Mouse (Mus musculus) myocyte (in vitro differentiated cells): ENCODE data around the gene Gm10217. TPM values are rescaled to one million over a fixed set of nuclear protein-coding genes. Genes with fewer than 3 reads are reported as not detected.
A peak's percentile ranks its signal among the peaks of the same experiment; 100 is the strongest.

Source experiments
- H3K27me3 ChIP-seq: one replicate; pipeline ENCODE4 v1.6.1; 2011; ENCODE audit not compliant: control insufficient read depth, insufficient read depth, insufficient read length
- H3K36me3 ChIP-seq: one replicate; pipeline ENCODE4 v1.6.1; 2011; ENCODE audit not compliant: control insufficient read depth, insufficient read depth
- H3K4me2 ChIP-seq: one replicate; pipeline ENCODE4 v1.6.1; 2011; ENCODE audit warnings: low read depth, control low read depth
- H3K4me3 ChIP-seq: one replicate; pipeline ENCODE4 v1.5.1; 2011; ENCODE audit warnings: mild to moderate bottlenecking, control low read depth, moderate library complexity
- H3K79me2 ChIP-seq: one replicate; pipeline ENCODE4 v1.6.1; 2011; ENCODE audit not compliant: control insufficient read depth, insufficient read depth
- H3ac ChIP-seq: one replicate; pipeline ENCODE4 v1.6.1; 2011; ENCODE audit not compliant: control insufficient read depth, insufficient read length
- CEBPB ChIP-seq: IDR thresholded peaks from 2 replicates; pipeline ENCODE4 v1.6.1; 2011; ENCODE audit warnings: mild to moderate bottlenecking, moderate library complexity; ENCODE audit not compliant: poor library complexity, insufficient read depth, severe bottlenecking
- E2F4 ChIP-seq: IDR thresholded peaks from one replicate; pipeline ENCODE4 v1.6.1; 2011; ENCODE audit warnings: mild to moderate bottlenecking, control low read depth, moderate library complexity; ENCODE audit not compliant: insufficient read depth
- MAX ChIP-seq: IDR thresholded peaks from one replicate; pipeline ENCODE4 v1.6.1; 2011; ENCODE audit warnings: low read depth, mild to moderate bottlenecking, control low read depth
- MYOD1 ChIP-seq, 3 experiments: IDR thresholded peaks; one replicate each; pipeline ENCODE4 v1.6.1; 2011; ENCODE audit warnings: control low read depth in 2 of 3, low read depth in 2 of 3, mild to moderate bottlenecking in 2 of 3, moderate library complexity in 1 of 3; ENCODE audit not compliant: insufficient read length in 2 of 3, control insufficient read depth in 1 of 3
- MYOG ChIP-seq, 3 experiments: IDR thresholded peaks; one replicate each; pipeline ENCODE4 v1.6.1; 2011; ENCODE audit warnings: control low read depth in 2 of 3, low read depth in 2 of 3, mild to moderate bottlenecking in 2 of 3; ENCODE audit not compliant: insufficient read length in 2 of 3, control insufficient read depth in 1 of 3, insufficient read depth in 1 of 3
- POLR2A ChIP-seq: IDR thresholded peaks from one replicate; pipeline ENCODE4 v1.6.1; 2011; ENCODE audit warnings: low read depth, mild to moderate bottlenecking, control low read depth, moderate library complexity; ENCODE audit not compliant: insufficient read length
- POLR2AphosphoS2 ChIP-seq: IDR thresholded peaks from one replicate; pipeline ENCODE4 v1.6.1; 2011; ENCODE audit warnings: low read depth, control low read depth; ENCODE audit not compliant: insufficient read length
- REST ChIP-seq: IDR thresholded peaks from one replicate; pipeline ENCODE4 v1.6.1; 2011; ENCODE audit warnings: mild to moderate bottlenecking, control low read depth, moderate library complexity; ENCODE audit not compliant: insufficient read depth, insufficient read length
- SRF ChIP-seq: IDR thresholded peaks from one replicate; pipeline ENCODE4 v1.6.1; 2011; ENCODE audit warnings: low read depth; ENCODE audit not compliant: control insufficient read depth, insufficient read length
- TCF12 ChIP-seq: IDR thresholded peaks from one replicate; pipeline ENCODE4 v1.6.1; 2011; ENCODE audit warnings: mild to moderate bottlenecking, control low read depth; ENCODE audit not compliant: poor library complexity, insufficient read depth, severe bottlenecking
- TCF3 ChIP-seq: IDR thresholded peaks from one replicate; pipeline ENCODE4 v1.6.1; 2011; ENCODE audit warnings: low read depth, control low read depth; ENCODE audit not compliant: insufficient read length
- USF1 ChIP-seq: IDR thresholded peaks from one replicate; pipeline ENCODE4 v1.6.1; 2011; ENCODE audit warnings: low read depth, mild to moderate bottlenecking, control low read depth, moderate library complexity
- polyA plus RNA-seq: library from polyadenylated mRNA; unstranded; fragments of >200 nt; fragmentation: generic; extraction: Trizol; gene quantifications from one replicate; pipeline ENCODE4 v1.2.1, GENCODE M21; 2012; ENCODE audit warnings: missing spikeins

Gene Gm10217
- polyA plus RNA-seq, 1 experiment, result not detected

DNA sequence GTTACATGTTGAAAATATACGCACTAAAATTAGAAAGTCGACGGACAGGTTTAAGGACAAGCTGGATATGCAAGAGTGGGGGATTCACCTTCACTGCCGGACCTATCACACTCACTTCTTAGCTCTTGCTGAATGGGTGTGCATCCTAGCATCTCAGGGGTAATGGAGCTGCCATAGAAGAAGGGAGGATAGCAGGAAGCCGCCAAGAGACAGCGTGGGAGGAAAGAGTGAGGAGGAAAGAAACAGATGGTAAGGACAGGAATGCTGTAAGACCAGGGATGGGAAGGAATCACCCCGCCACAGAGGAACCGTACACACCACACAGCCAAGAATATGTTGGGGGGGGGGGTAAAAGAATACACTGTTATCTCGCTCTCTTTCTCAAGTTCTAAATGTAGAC is 1.1 kb downstream of the Gm10217 start:
- Histone ChIP-seq H3K4me3 (no peak overlapping the region), H3K4me2 (no peak overlapping the region)
- TF ChIP-seq MYOD1 (IDR thresholded peaks at IDR 0.05; ENCODE audit: control insufficient read depth in 1 of 3, insufficient read length in 2 of 3, low read depth in 2 of 3), result no peak
- TF ChIP-seq E2F4, result no peak
- TF ChIP-seq MYOG (IDR thresholded peaks at IDR 0.05; ENCODE audit: control insufficient read depth in 1 of 3, insufficient read depth in 1 of 3, insufficient read length in 2 of 3, low read depth in 2 of 3), result no peak

GRCm38 (mm10) chr8:9868094-9868493 is 4.0 kb downstream of the Gm10217 start:
- no peak overlapping the region for H3K4me3 ChIP-seq
- TF ChIP-seq MYOG (IDR thresholded peaks at IDR 0.05; ENCODE audit: control insufficient read depth in 1 of 3, insufficient read depth in 1 of 3, insufficient read length in 2 of 3, low read depth in 2 of 3) (no peak), TCF3 (no peak), REST (no peak), MAX (no peak), POLR2A (no peak), CEBPB (no peak), SRF (no peak), POLR2AphosphoS2 (no peak), E2F4 (no peak), MYOD1 (IDR thresholded peaks at IDR 0.05; ENCODE audit: control insufficient read depth in 1 of 3, insufficient read length in 2 of 3, low read depth in 2 of 3) (no peak), USF1 (no peak), TCF12 (no peak)
- H3K79me2 ChIP-seq, result no peaks in the 10 kb centered on the region
- no peaks in the 10 kb centered on the region for H3K27me3 ChIP-seq
- H3K4me2 ChIP-seq, result no peak overlapping the region
- no peaks in the 10 kb centered on the region for H3K36me3 ChIP-seq
- no peak overlapping the region for H3ac ChIP-seq

More for the DNA sequence above, 1.1 kb downstream of the Gm10217 start:
- Histone ChIP-seq H3K36me3 (no peaks in the 10 kb centered on the region), H3ac (no peak overlapping the region), H3K79me2 (no peaks in the 10 kb centered on the region), H3K27me3 (no peaks in the 10 kb centered on the region)

DNA sequence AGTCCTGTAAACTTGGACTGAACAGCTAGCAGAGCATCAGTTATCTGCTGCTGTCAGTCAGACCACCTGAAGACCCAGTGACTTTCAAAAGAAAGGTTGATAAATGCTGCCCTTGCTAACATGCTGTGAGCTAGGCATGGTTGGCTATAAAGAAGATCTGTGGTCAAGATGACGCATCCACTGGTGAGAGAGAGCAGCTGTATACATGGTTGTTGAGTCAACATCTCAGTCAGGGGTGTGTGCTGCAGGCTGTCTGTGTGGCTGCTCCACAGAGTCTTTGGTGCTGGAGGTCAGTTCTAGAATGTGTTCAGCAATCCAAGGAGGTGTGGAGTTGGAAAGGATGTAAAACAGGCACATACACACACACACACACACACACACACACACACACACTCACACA is 12.2 kb downstream of the Gm10217 start:
- Histone ChIP-seq H3K27me3 (no peaks in the 10 kb centered on the region), H3K79me2 (no peaks in the 10 kb centered on the region), H3K36me3 (no peaks in the 10 kb centered on the region), H3ac (no peak overlapping the region), H3K4me3 (no peak overlapping the region), H3K4me2 (no peak overlapping the region)
- TF ChIP-seq E2F4 (no peak), SRF (no peak), CEBPB (no peak), MYOG (IDR thresholded peaks at IDR 0.05; ENCODE audit: control insufficient read depth in 1 of 3, insufficient read depth in 1 of 3, insufficient read length in 2 of 3, low read depth in 2 of 3) (peak in 2 of 3 experiments; percentile 2 to 51), TCF12 (no peak), USF1 (no peak), REST (no peak), MYOD1 (IDR thresholded peaks at IDR 0.05; ENCODE audit: control insufficient read depth in 1 of 3, insufficient read length in 2 of 3, low read depth in 2 of 3) (peak in 1 of 3 experiments; percentile 42), MAX (no peak), POLR2AphosphoS2 (no peak)

DNA sequence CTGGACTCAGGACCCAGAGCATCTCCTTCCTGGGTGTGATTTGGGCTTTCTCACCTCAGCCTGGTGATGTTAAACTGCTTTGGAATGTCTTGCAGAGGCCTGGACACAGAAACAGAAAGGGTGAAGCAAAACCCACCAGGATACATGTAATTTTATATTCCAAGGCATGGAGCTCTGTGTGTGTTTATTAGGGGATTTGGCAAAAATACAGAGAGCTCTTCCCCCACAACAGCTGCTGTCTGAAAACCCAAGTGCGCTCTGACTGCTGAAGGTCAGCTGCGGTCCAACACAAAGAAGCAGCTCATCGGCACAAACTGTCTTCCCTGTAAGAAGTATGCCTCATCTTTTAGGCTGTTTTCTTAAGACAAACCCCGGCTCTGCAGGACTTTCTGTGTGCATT is 15.9 kb downstream of the Gm10217 start:
- H3K36me3 ChIP-seq, result no peaks in the 10 kb centered on the region
- no peaks in the 10 kb centered on the region for H3K79me2 ChIP-seq
- no peaks in the 10 kb centered on the region for H3K27me3 ChIP-seq
- H3ac ChIP-seq, result no peak overlapping the region
- H3K4me2 ChIP-seq, result no peak overlapping the region
- TF ChIP-seq TCF3 (no peak), MAX (no peak), MYOD1 (IDR thresholded peaks at IDR 0.05; ENCODE audit: control insufficient read depth in 1 of 3, insufficient read length in 2 of 3, low read depth in 2 of 3) (peak in 2 of 3 experiments; percentile 32 to 38), MYOG (IDR thresholded peaks at IDR 0.05; ENCODE audit: control insufficient read depth in 1 of 3, insufficient read depth in 1 of 3, insufficient read length in 2 of 3, low read depth in 2 of 3) (peak in 1 of 3 experiments; percentile 47), TCF12 (no peak), USF1 (no peak)
- H3K4me3 ChIP-seq, result no peak overlapping the region

DNA sequence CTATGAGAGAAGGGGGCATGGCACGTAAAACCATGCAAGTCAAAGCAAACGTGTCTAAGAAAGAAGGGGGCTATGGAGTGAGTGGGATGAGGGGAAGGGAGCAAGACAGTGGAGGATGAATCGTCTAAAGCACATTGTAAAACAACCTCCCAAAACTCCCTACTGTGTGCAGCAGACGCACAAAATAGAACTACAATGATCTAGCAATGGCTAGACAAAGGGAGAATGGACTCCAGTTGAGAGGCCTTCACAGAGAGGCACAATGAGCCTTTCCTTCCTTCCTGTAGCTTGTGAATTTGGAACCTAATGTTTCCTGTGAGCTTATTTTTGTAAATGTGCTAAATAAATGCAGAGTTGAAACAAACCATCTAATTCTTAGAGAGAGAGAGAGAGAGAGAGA is 22.7 kb downstream of the Gm10217 start:
- H3K79me2 ChIP-seq, result no peaks in the 10 kb centered on the region
- H3K4me3 ChIP-seq, result no peak overlapping the region
- H3K4me2 ChIP-seq, result no peak overlapping the region
- no peak overlapping the region for H3ac ChIP-seq
- H3K27me3 ChIP-seq, result no peaks in the 10 kb centered on the region
- TF ChIP-seq POLR2A, result no peak
- H3K36me3 ChIP-seq, result no peaks in the 10 kb centered on the region

GRCm38 (mm10) chr8:9899199-9899598 is 35.1 kb downstream of the Gm10217 start:
- TF ChIP-seq MYOD1 (IDR thresholded peaks at IDR 0.05; ENCODE audit: control insufficient read depth in 1 of 3, insufficient read length in 2 of 3, low read depth in 2 of 3) (no peak), CEBPB (no peak), USF1 (no peak), REST (no peak), MYOG (IDR thresholded peaks at IDR 0.05; ENCODE audit: control insufficient read depth in 1 of 3, insufficient read depth in 1 of 3, insufficient read length in 2 of 3, low read depth in 2 of 3) (no peak), SRF (no peak), E2F4 (no peak), POLR2A (no peak), TCF12 (no peak), POLR2AphosphoS2 (no peak), MAX (no peak), TCF3 (no peak)
- no peaks in the 10 kb centered on the region for H3K79me2 ChIP-seq
- H3K4me2 ChIP-seq, result no peak overlapping the region
- H3K4me3 ChIP-seq, result no peak overlapping the region
- no peak overlapping the region for H3ac ChIP-seq
- no peaks in the 10 kb centered on the region for H3K36me3 ChIP-seq
- no peaks in the 10 kb centered on the region for H3K27me3 ChIP-seq
